Mouse (Mus musculus): ENCODE data around the gene Trpm6. TPM values are rescaled to one million over a fixed set of nuclear protein-coding genes. Genes with fewer than 3 reads are reported as not detected.

Trpm6 gene
- polyA plus RNA-seq, 1 experiment from 2014 or later: 4.5 TPM

- 0 out of 2 replicates have a peak overlapping the region, but pooled peaks have one; percentile 34 for H3K27ac ChIP-seq (ENCODE audit: low read length)
- H3K36me3 ChIP-seq (ENCODE audit: insufficient read depth, low read length): no peaks in the 10 kb centered on the region
- H3K4me1 ChIP-seq (ENCODE audit: insufficient read depth, low read depth, low read length): no peaks in the 10 kb centered on the region
- WGBS: 20% methylated on average over 6 of the region's 6 CpGs
- DNase-seq (ENCODE audit: low spot score) (peak; percentile 89), ATAC-seq (peak; percentile 97)
- no peaks in the 10 kb centered on the region for H3K9me3 ChIP-seq (ENCODE audit: low read length)
- H3K9ac ChIP-seq (replicated peaks; ENCODE audit: low read depth): no peak overlapping the region
- H3K4me2 ChIP-seq (replicated peaks; ENCODE audit: low read depth, low read length): peak overlapping the region; percentile 27; the same call in 1 of the 2 replicates
- no peaks in the 10 kb centered on the region for H3K27me3 ChIP-seq (replicated peaks; ENCODE audit: insufficient read depth, low read length)
- H3K4me3 ChIP-seq (ENCODE audit: low read depth, low read length): no peak overlapping the region
- peak; percentile 22; the same call in 1 of the 2 replicates for TF ChIP-seq EP300 (IDR thresholded peaks at IDR 0.05)
- no peak for TF ChIP-seq CTCF (IDR thresholded peaks at IDR 0.05)
These were observed 8.5 kb downstream of the Trpm6 start for GRCm38 (mm10) chr19:18758269-18758668.

GRCm38 (mm10) chr19:18758916-18759315, 9.1 kb downstream of the Trpm6 start:
- Histone ChIP-seq H3K27me3 (replicated peaks; ENCODE audit: insufficient read depth, low read length) (no peaks in the 10 kb centered on the region), H3K36me3 (ENCODE audit: insufficient read depth, low read length) (no peaks in the 10 kb centered on the region), H3K9me3 (ENCODE audit: low read length) (no peaks in the 10 kb centered on the region), H3K4me1 (ENCODE audit: insufficient read depth, low read depth, low read length) (no peaks in the 10 kb centered on the region), H3K9ac (replicated peaks; ENCODE audit: low read depth) (no peak overlapping the region), H3K4me3 (ENCODE audit: low read depth, low read length) (peak overlapping the region; percentile 10; the same call in 1 of the 2 replicates), H3K4me2 (replicated peaks; ENCODE audit: low read depth, low read length) (peak overlapping the region; percentile 27; the same call in 1 of the 2 replicates), H3K27ac (ENCODE audit: low read length) (peak overlapping the region; percentile 85)
- DNase-seq (ENCODE audit: low spot score) (peak; percentile 62), ATAC-seq (peak; percentile 56)
- WGBS: 26% methylated on average over 9 of the region's 9 CpGs
- TF ChIP-seq EP300 (IDR thresholded peaks at IDR 0.05) (no peak), CTCF (IDR thresholded peaks at IDR 0.05) (no peak)

GRCm38 (mm10) chr19:18766399-18766798, 16.6 kb downstream of the Trpm6 start:
- no peaks in the 10 kb centered on the region for H3K36me3 ChIP-seq (ENCODE audit: insufficient read depth, low read length)
- no peak overlapping the region for H3K4me2 ChIP-seq (replicated peaks; ENCODE audit: low read depth, low read length)
- DNase-seq (ENCODE audit: low spot score): peak; percentile 53
- no peak overlapping the region for H3K9ac ChIP-seq (replicated peaks; ENCODE audit: low read depth)
- H3K9me3 ChIP-seq (ENCODE audit: low read length): no peaks in the 10 kb centered on the region
- no peaks in the 10 kb centered on the region for H3K27me3 ChIP-seq (replicated peaks; ENCODE audit: insufficient read depth, low read length)
- no peak for TF ChIP-seq CTCF (IDR thresholded peaks at IDR 0.05)
- TF ChIP-seq EP300 (IDR thresholded peaks at IDR 0.05): no peak
- H3K27ac ChIP-seq (ENCODE audit: low read length): no peak overlapping the region
- no peaks in the 10 kb centered on the region for H3K4me1 ChIP-seq (ENCODE audit: insufficient read depth, low read depth, low read length)
- no peak overlapping the region for H3K4me3 ChIP-seq (ENCODE audit: low read depth, low read length)
- 59% methylated on average over 5 of the region's 5 CpGs for WGBS
- ATAC-seq: peak; percentile 56

GRCm38 (mm10) chr19:18771048-18771447, 21.3 kb downstream of the Trpm6 start:
- Histone ChIP-seq H3K36me3 (ENCODE audit: insufficient read depth, low read length) (no peaks in the 10 kb centered on the region), H3K4me3 (ENCODE audit: low read depth, low read length) (no peak overlapping the region), H3K4me1 (ENCODE audit: insufficient read depth, low read depth, low read length) (no peaks in the 10 kb centered on the region), H3K27me3 (replicated peaks; ENCODE audit: insufficient read depth, low read length) (no peaks in the 10 kb centered on the region), H3K9ac (replicated peaks; ENCODE audit: low read depth) (no peak overlapping the region), H3K27ac (ENCODE audit: low read length) (no peak overlapping the region), H3K9me3 (ENCODE audit: low read length) (no peaks in the 10 kb centered on the region), H3K4me2 (replicated peaks; ENCODE audit: low read depth, low read length) (no peak overlapping the region)
- 51% methylated on average over 1 of the region's 1 CpGs for WGBS
- no peak for TF ChIP-seq CTCF (IDR thresholded peaks at IDR 0.05)
- no peak for TF ChIP-seq EP300 (IDR thresholded peaks at IDR 0.05)
- ATAC-seq (no peak), DNase-seq (ENCODE audit: low spot score) (no peak)

GRCm38 (mm10) chr19:18771561-18771960, 21.8 kb downstream of the Trpm6 start:
- 81% methylated on average over 1 of the region's 1 CpGs for WGBS
- no peak for DNase-seq (ENCODE audit: low spot score)

GRCm38 (mm10) chr19:18772888-18773488, 23.2 kb downstream of the Trpm6 start:
- Histone ChIP-seq H3K9me3 (ENCODE audit: low read length) (no peaks in the 10 kb centered on the region), H3K4me3 (ENCODE audit: low read depth, low read length) (no peak overlapping the region), H3K9ac (replicated peaks; ENCODE audit: low read depth) (no peak overlapping the region), H3K36me3 (ENCODE audit: insufficient read depth, low read length) (no peaks in the 10 kb centered on the region), H3K4me2 (replicated peaks; ENCODE audit: low read depth, low read length) (no peak overlapping the region), H3K4me1 (ENCODE audit: insufficient read depth, low read depth, low read length) (no peaks in the 10 kb centered on the region), H3K27me3 (replicated peaks; ENCODE audit: insufficient read depth, low read length) (no peaks in the 10 kb centered on the region), H3K27ac (ENCODE audit: low read length) (no peak overlapping the region)
- ATAC-seq (peak; percentile 6; the same call in 1 of the 2 replicates), DNase-seq (ENCODE audit: low spot score) (no peak)
- TF ChIP-seq EP300 (IDR thresholded peaks at IDR 0.05) (no peak), CTCF (IDR thresholded peaks at IDR 0.05) (no peak)
- 87% methylated on average over 5 of the region's 5 CpGs for WGBS

More at GRCm38 (mm10) chr19:18771561-18771960, 21.8 kb downstream of the Trpm6 start:
- H3K36me3 ChIP-seq (ENCODE audit: insufficient read depth, low read length): no peaks in the 10 kb centered on the region
- no peaks in the 10 kb centered on the region for H3K27me3 ChIP-seq (replicated peaks; ENCODE audit: insufficient read depth, low read length)
- ATAC-seq: no peak
- no peak overlapping the region for H3K27ac ChIP-seq (ENCODE audit: low read length)
- no peak overlapping the region for H3K4me2 ChIP-seq (replicated peaks; ENCODE audit: low read depth, low read length)
- no peaks in the 10 kb centered on the region for H3K9me3 ChIP-seq (ENCODE audit: low read length)
- no peak overlapping the region for H3K9ac ChIP-seq (replicated peaks; ENCODE audit: low read depth)
- H3K4me3 ChIP-seq (ENCODE audit: low read depth, low read length): no peak overlapping the region
- no peaks in the 10 kb centered on the region for H3K4me1 ChIP-seq (ENCODE audit: insufficient read depth, low read depth, low read length)
- no peak for TF ChIP-seq EP300 (IDR thresholded peaks at IDR 0.05)
- no peak for TF ChIP-seq CTCF (IDR thresholded peaks at IDR 0.05)

All from lung, postnatal 0 days (tissue).